Mouse (Mus musculus): ENCODE measurements around the gene Ube2q2.
"Not testable (repeated sequence)": the region's sequence is repeated elsewhere in the genome, so short reads cannot be mapped to it uniquely, and the experiment has no call there.

Gene Ube2q2

DNA sequence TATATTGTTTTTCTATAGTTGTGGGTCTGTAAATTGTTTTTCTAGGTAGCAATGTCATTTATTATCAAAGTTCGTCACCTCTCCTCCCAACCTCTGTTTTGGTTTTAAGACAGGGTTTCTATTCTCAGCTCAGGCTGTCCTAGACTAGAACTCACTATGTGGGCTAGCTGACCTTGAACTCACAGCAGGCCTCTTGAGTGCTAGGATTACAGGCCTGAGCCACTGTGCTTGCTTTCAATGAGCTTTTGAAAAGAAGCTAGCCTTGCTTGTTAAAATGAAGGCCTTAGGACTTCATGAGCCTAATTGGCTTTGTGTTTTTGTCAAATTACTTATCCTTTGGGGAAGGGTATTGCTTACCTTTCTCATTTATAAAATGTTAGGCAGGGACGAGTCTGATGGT, 25.6 kb downstream of the Ube2q2 start:
- DNase-seq = no peak

GRCm38 (mm10) chr9:55195876-55196275, 47.2 kb downstream of the Ube2q2 start:
- DNase-seq = no peak

DNA sequence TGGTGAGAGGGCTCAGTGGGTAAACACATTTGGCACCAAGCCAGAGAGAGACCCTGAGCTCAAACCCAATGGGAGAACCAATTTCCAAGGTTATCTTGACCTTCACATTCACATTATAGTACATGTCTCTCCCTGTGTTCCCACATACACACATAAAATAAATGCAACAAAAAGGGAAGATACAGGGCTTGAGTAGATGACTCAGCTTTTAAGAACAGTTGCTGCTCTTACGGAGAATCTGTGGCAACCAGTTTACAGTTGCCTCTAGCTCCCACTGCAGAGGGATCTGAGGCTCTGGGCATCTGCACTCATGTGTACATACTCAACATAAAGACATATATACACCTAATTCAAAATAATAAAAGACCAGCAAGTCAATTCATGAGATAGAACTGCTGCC, 49.6 kb downstream of the Ube2q2 start:
- DNase-seq = no peak

DNA sequence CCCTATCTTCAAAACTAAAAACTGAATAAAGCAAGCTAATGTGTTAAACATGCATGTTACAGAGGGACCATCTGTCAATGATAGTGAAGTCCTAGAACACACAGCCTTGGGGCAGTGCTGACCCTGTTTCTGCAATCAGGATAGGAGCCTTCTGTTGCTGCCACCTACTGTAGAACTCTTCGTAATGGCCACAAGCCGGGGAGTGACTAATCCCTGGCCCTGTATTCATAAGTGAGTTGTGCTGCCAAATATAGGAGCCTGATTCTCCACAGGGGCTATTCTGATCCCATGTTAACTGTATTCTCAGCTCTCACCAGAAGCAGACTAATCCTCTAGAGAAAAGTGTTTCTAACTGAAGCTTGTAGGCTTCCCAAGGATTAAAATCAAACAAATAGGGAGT, 50.7 kb downstream of the Ube2q2 start:
- no peak for DNase-seq

- DNase-seq = no peak
Measured at GRCm38 (mm10) chr9:55208458-55208789, 59.8 kb downstream of the Ube2q2 start.

- peak; percentile 60 to 67 for DNase-seq
Measured at GRCm38 (mm10) chr9:55208790-55209481, 60.3 kb downstream of the Ube2q2 start, which contains the start of gene Fbxo22. Gene Fbxo22 (plus strand): TSS chr9:55208925.

- DNase-seq = no peak
Measured at GRCm38 (mm10) chr9:55211611-55212010, 63.0 kb downstream of the Ube2q2 start.

DNA sequence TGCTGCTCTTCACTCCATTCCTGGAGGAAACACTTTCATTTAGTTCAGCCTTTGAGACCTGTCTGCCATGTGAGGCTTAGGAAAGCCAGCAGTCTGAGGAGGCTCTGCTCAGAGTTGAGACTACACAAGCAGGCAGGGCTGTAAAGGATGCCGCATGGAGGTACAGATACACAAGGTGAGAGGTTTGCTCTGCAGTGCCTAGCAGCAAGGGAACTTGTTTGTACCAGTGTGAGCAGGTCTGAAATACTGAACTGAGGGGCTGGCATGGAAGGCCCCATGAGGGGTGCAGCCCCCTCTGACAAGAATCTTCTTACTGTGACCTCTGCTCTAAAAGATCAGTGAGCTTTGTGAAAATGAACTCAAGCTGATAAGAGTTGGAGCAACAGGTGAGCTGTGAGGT, 64.7 kb downstream of the Ube2q2 start:
- DNase-seq = no peak

- DNase-seq = no peak
Measured at GRCm38 (mm10) chr9:55215056-55215455, 66.4 kb downstream of the Ube2q2 start.

DNA sequence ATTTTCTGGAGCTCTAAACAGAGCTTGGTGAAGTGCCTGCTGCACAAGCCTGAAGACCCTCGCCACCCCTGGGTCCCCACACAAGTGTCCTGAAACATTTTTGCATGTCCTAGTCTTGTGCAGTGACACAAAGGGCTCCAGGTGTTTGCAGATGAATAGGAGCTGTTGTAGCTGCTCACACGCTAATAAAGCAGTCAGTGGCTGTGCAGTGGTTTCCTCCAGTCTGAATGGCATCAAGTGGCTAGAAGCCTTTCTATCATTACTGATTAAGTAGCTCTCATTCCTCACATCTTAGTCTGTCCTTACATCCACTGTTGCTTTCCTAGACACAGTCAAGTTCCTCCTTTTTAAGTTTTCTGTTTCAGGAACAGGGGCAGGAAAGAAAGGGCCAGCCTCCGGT, 67.0 kb downstream of the Ube2q2 start:
- DNase-seq = no peak

- DNase-seq = no peak
Measured at GRCm38 (mm10) chr9:55216078-55216477, 67.4 kb downstream of the Ube2q2 start.

- DNase-seq = no peak
Measured at GRCm38 (mm10) chr9:55217381-55217780, 68.7 kb downstream of the Ube2q2 start.

DNA sequence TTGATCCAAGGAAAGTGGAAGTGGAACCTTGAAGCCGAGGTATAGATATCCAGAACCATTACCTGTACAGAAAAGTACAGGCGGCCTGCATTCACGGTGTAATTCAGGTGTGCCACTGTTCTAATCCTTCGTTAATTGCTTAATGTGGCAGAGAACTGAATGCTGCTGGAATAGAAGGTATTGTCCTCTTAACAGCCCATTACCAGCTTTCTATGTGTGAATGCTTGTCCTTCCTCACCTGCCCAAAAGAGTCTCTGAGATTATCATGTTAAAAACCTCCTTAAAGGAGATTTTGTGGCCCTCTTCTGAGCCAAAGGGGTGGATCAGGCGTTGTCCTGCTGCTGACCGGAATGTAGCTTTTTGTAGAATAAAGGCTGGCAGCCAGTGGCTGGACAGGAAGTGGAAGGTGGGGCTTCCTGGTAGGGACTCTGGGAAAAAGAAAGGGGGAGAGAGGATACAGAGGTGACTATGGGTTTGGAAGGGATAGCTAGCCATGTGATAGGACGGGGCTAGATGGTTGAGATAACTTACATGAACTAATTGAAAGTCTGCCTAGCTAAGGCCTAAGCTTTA, 76.6 kb downstream of the Ube2q2 start:
- no peak for DNase-seq

DNA sequence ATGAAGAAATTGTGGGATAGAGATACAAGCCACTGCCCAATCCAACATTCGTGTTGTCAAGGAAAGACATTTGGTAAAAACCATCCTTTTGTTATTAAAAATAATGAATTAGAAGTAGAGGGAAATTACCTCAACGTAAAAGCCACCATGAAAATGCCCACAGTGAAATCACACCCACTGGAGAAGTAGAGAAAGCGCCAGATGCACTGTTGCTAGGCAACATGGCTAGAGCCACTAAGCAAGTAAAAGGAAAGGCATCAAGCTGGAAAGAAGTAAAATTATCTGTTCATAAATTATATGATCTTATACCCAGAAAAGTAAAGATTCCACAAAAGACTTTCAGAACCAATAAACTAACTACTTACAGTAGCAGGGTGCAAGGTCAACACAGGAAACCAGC, 77.6 kb downstream of the Ube2q2 start:
- no peak for DNase-seq

- DNase-seq = no peak
Measured at GRCm38 (mm10) chr9:55228149-55228548, 79.5 kb downstream of the Ube2q2 start.

- no peak for DNase-seq
Measured at GRCm38 (mm10) chr9:55229010-55229409, 80.4 kb downstream of the Ube2q2 start.

- DNase-seq = no peak
Measured at GRCm38 (mm10) chr9:55231544-55231943, 82.9 kb downstream of the Ube2q2 start.

GRCm38 (mm10) chr9:55232110-55232509, 83.5 kb downstream of the Ube2q2 start:
- DNase-seq = no peak

DNA sequence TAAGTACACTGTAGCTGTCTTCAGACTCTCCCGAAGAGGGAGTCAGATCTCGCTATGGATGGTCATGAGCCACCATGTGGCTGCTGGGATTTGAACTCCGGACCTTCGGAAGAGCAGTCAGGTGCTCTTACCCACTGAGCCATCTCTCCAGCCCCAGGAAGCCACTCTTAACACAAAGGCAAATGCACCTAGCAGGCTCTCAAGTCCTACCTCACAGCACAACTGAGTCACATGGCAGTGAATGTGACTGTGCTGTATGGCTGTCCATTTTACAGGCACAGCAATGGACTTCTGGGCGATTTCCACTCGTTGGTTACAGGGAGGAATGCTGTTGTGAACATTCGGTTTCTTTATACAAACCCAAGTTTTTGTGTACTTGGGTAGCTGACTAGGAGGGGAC, 83.9 kb downstream of the Ube2q2 start:
- no peak for DNase-seq

- DNase-seq = not testable (repeated sequence)
Measured at GRCm38 (mm10) chr9:55233076-55233475, 84.4 kb downstream of the Ube2q2 start.

GRCm38 (mm10) chr9:55236235-55237165, 87.8 kb downstream of the Ube2q2 start:
- no peak for DNase-seq

GRCm38 (mm10) chr9:55240852-55241251, 92.2 kb downstream of the Ube2q2 start:
- no peak for DNase-seq

DNA sequence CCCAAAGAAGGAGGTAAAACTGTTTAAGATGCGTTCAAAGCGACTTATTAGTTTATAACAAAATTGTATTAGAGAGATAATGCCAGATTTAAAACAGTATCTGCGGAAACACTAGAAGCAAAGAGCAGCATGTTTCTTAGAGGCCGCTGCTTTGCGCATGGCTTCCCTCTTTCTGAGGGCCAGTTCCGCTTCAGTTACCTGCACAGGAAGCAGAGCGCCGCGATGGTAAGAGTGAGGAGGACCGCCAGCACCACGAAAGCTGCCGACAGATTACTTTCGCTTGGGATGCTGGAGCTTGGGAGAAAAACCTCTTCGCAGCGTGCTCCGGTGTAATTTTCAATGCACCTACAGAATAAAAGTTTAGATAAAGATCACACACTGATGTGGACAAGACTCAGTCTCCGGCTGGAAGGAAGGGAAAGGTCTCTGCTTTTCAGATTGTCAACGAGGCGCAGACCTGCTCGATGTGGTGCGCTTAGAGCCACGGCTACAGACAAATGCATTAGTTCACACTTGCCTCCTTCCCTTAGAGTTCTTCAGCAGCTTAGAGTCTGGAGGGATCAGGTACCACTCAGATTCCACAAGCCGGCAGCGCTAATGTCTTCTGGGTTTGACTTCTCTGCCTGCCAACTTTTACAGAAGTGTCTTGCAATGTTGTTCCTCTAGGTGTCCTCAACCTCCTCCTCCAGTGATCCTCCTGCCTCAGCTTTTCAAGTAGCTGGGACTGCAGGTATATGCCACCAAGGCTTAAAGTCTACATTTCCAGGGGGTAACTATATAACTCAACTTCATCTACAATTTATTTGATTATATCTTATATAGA, 93.4 kb downstream of the Ube2q2 start:
- DNase-seq = peak in 1 of 2 experiments; percentile 9

Measured in thymus, adult 18-20 months (tissue).